Mouse (Mus musculus) embryonic facial prominence, embryonic 14.5 days (tissue): ENCODE results near the gene Gpx7. TPM values are rescaled to one million over a fixed set of nuclear protein-coding genes. Genes with fewer than 3 reads are reported as not detected.

Source experiments
- ATAC-seq: fragments of 200-750 bp; cut with Nextera tagmentation; 2 replicates; pipeline ENCODE4 v1.8.0; 2017; ENCODE audit warnings: low read depth, moderate number of reproducible peaks, moderate TSS enrichment
- DNase-seq: peaks from one replicate; pipeline ENCODE4 v3.0.0-alpha.2; 2015; ENCODE audit warnings: low spot score
- H3K27ac ChIP-seq: fragments of 300-500 bp; sonication (generic); replicated peaks from 2 replicates; pipeline ENCODE4 v1.5.1; 2014; ENCODE audit warnings: low read depth, mild to moderate bottlenecking, low read length, moderate library complexity
- H3K27me3 ChIP-seq: fragments of 300-500 bp; sonication (generic); replicated peaks from 2 replicates; pipeline ENCODE4 v1.6.1; 2014; ENCODE audit warnings: low read length; ENCODE audit not compliant: control insufficient read depth, insufficient read depth
- H3K36me3 ChIP-seq: fragments of 300-500 bp; sonication (generic); 2 replicates; pipeline ENCODE4 v1.6.1; 2014; ENCODE audit warnings: low read length, mixed read lengths; ENCODE audit not compliant: control insufficient read depth, insufficient read depth
- H3K4me1 ChIP-seq: fragments of 300-500 bp; sonication (generic); 2 replicates; pipeline ENCODE4 v1.6.1; 2014; ENCODE audit warnings: antibody characterized with exemption, low read length; ENCODE audit not compliant: control insufficient read depth, insufficient read depth
- H3K4me2 ChIP-seq: fragments of 300-500 bp; sonication (generic); 2 replicates; pipeline ENCODE4 v1.6.1; 2014; ENCODE audit warnings: low read depth, mild to moderate bottlenecking, low read length, moderate library complexity, mixed read lengths
- H3K4me3 ChIP-seq: fragments of 300-500 bp; sonication (generic); 2 replicates; pipeline ENCODE4 v1.5.1; 2014; ENCODE audit warnings: low read depth, mild to moderate bottlenecking, low read length
- H3K9ac ChIP-seq: fragments of 300-500 bp; sonication (generic); 2 replicates; pipeline ENCODE4 v1.6.1; 2014; ENCODE audit warnings: low read depth, mild to moderate bottlenecking, low read length, moderate library complexity, mixed read lengths
- H3K9me3 ChIP-seq: fragments of 300-500 bp; sonication (generic); 2 replicates; pipeline ENCODE4 v1.6.1; 2016; ENCODE audit warnings: low read length; ENCODE audit not compliant: control insufficient read depth
- WGBS: fragments of 180-500 bp; shearing (Covaris S2); extraction: QIAGEN DNeasy Blood & Tissue Kit; methylation state at CpG from one replicate; pipeline ENCODE4 v1.1.7; 2014; 5-methylcytosine and 5-hydroxymethylcytosine counted together
- polyA plus RNA-seq: library from polyadenylated mRNA; unstranded; fragments of >200 nt; fragmentation: Nextera tagmentation; extraction: Ambion mirVana; gene quantifications from 2 replicates; pipeline ENCODE4 v1.2.1, GENCODE M21; 2014

Gpx7 gene
- polyA plus RNA-seq, 1 experiment from 2014 or later, result 124 TPM

DNA sequence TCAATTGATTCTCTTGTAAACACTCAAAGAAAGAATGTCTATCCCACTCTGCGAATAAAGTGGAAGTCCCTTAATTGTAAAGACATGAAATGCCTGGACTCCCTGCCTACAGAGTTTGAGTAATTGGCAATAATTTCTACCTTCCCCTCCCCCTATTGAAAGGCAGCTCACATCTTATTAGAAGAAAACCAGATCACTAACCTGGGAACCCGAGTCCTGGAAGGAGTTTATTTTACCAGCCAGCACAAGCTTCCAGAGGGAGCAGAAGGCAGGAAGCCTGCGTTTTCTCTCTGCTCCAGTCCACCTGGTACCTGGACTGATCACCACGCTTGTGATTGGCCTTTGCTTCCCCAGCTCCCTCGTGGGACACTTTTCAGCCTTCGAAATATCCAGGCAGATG is 26.6 kb upstream of the Gpx7 start:
- DNase-seq, result peak; percentile 63
- H3K9ac ChIP-seq, result no peak overlapping the region
- no peaks in the 10 kb centered on the region for H3K27me3 ChIP-seq
- 18% methylated on average over 6 of the region's 6 CpGs for WGBS
- 0 out of 2 replicates have a peak overlapping the region, but pooled peaks have one; percentile 16 for H3K27ac ChIP-seq
- peaks cover 28% of the 10 kb centered on the region for H3K4me1 ChIP-seq
- no peak overlapping the region for H3K4me2 ChIP-seq
- ATAC-seq, result peak; percentile 45; the same call in 1 of the 2 replicates
- no peaks in the 10 kb centered on the region for H3K9me3 ChIP-seq
- H3K36me3 ChIP-seq, result no peaks in the 10 kb centered on the region
- H3K4me3 ChIP-seq, result no peak overlapping the region

DNA sequence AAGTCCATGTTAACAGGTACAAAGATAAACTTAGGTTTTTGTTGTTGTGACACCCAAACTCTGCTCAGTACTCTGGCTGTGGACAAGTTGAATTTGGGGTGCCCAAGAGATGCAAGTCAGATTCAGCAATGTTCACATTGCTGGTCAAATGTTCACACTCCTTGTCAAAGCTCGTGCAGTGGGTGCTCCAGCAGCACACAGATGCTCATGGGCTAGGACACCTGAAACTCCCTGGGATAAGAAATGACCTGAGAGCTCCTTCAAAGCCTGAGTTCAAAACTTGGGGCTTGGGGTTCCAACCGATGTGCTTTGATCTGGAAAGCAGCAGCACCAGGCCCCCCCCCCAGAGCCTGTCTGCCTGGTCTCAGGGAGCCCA is 24.8 kb upstream of the Gpx7 start:
- Histone ChIP-seq H3K27me3 (no peaks in the 10 kb centered on the region), H3K27ac (peak overlapping the region; percentile 56; the same call in 1 of the 2 replicates), H3K9ac (no peak overlapping the region), H3K4me3 (no peak overlapping the region), H3K9me3 (no peaks in the 10 kb centered on the region), H3K4me2 (no peak overlapping the region), H3K4me1 (peaks cover 28% of the 10 kb centered on the region), H3K36me3 (no peaks in the 10 kb centered on the region)
- no peak for ATAC-seq
- WGBS, result 26% methylated on average over 2 of the region's 2 CpGs
- DNase-seq, result no peak

DNA sequence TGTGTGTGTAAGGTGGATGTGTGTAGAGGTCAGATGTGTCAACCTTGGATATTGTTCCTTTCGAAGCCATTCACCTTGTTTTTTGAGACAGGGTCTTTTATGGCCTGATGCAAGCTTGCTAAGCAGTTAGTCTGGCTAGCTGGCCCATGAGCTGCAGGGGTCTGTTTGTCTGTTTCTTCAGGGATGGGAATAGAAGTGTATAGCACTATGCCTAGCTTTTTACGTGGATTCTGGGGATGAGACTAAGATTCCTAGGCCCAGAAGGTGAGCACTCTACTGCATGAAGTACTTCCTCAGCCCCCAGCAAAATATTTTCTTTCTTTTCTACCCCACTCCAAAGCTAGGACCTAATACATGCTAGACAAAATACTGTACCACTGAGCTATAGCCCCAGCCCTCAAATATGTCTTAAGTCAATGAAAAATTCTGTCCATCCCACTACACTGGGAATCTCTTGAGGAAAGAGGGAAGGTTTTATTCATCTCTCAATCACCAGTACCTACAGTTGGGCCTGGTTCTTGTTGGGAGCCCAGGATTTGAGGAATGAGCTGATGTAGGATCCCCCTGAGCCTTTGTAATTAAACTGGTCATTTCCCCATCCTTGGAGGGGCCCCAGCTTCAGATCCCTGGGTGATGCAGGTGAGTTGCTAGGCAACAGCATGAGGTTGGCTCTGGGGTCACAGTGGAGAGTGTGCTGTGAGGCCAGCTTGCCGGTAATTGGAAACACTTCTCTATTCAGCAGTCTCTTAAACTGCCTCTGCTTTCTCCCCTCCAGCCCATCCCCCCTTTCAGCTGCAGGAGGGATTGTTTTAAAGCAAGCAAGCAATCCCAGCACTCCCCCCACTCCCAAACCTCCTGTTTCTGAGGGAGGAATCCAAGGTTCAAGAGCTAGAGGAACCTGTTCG is 24.1 kb upstream of the Gpx7 start:
- Histone ChIP-seq H3K4me3 (no peak overlapping the region), H3K27ac (peak overlapping the region; percentile 56), H3K27me3 (no peaks in the 10 kb centered on the region), H3K9me3 (no peaks in the 10 kb centered on the region), H3K36me3 (no peaks in the 10 kb centered on the region), H3K9ac (no peak overlapping the region), H3K4me1 (peaks cover 28% of the 10 kb centered on the region), H3K4me2 (no peak overlapping the region)
- 34% methylated on average over 4 of the region's 4 CpGs for WGBS
- DNase-seq (peak; percentile 90), ATAC-seq (peak; percentile 94)

DNA sequence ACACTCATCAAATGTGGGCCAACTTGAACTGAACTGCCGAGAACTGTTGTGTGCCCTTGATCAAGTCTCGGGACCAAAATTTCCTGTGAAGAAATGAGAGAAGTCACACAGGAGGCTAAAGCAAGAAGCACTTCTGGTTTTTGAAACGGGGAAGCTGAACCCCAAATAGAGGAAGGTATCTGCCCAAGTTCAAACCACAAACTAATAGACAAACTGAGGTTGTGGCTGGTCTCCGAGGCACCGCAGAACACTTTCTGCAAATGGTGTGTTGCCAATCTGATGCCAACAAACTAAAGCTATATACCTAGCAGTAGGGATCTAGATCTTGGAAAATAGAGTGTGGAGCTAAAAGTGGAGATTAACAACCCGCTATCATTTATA is 21.6 kb upstream of the Gpx7 start:
- WGBS, result 75% methylated on average over 6 of the region's 6 CpGs
- DNase-seq, result no peak
- Histone ChIP-seq H3K4me3 (no peak overlapping the region), H3K4me1 (peaks cover 25% of the 10 kb centered on the region), H3K4me2 (no peak overlapping the region), H3K27me3 (no peaks in the 10 kb centered on the region), H3K27ac (no peak overlapping the region), H3K9me3 (no peaks in the 10 kb centered on the region), H3K9ac (no peak overlapping the region), H3K36me3 (no peaks in the 10 kb centered on the region)
- no peak for ATAC-seq

DNA sequence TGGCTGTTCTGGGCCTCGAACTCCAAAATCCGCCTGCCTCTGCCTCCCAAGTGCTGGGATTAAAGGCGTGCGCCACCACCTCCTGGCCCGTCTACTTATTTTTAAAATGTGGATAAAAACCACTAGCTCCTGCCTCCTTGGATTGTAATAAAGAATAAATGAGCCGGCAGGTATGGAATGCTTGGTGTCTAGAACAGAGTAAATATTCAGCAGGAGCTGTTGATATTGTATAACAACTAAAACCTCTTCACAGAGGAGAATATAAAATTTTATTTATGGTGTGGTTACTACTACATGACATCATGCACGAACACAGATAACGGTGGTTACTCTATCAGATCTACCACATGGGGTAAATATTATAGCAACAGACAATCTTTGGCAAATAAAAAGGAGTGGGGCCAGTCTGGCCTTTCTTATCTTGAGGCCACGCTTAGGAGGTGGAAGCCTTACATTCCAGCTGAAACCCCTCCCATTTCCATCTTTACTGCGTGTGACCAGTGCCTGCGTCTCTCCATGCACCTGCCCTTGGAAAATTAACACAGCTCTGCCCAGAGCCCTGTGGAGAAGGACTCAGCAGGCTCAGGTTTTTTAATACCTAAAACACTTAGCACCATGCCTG is 21.1 kb upstream of the Gpx7 start:
- Histone ChIP-seq H3K9ac (no peak overlapping the region), H3K4me1 (peaks cover 21% of the 10 kb centered on the region), H3K4me2 (no peak overlapping the region), H3K9me3 (no peaks in the 10 kb centered on the region), H3K4me3 (no peak overlapping the region), H3K27ac (no peak overlapping the region), H3K36me3 (no peaks in the 10 kb centered on the region), H3K27me3 (no peaks in the 10 kb centered on the region)
- 75% methylated on average over 11 of the region's 11 CpGs for WGBS
- no peak for DNase-seq
- ATAC-seq, result no peak

DNA sequence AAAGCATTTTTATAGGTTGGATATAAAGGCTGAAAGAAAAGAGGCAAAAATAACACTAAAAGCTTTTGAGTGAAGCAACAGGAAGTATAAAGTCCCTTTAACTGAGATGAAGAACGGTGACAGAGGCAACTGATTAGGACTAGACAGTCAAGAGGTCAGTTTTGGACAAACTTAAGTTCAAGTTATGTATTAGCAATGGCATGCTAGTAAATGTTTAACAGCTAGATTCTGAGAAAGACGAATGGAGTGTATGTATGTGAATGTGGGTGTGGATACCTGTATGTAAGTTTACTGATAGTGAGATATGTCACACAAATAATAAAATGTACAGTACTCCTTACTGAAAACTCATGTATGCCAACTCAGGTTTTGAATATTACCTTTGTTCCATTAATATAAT is 17.8 kb upstream of the Gpx7 start:
- Histone ChIP-seq H3K27ac (no peak overlapping the region), H3K36me3 (no peaks in the 10 kb centered on the region), H3K9me3 (no peaks in the 10 kb centered on the region), H3K27me3 (no peaks in the 10 kb centered on the region), H3K4me1 (no peaks in the 10 kb centered on the region), H3K4me3 (no peak overlapping the region), H3K9ac (no peak overlapping the region), H3K4me2 (no peak overlapping the region)
- ATAC-seq (no peak), DNase-seq (no peak)
- 82% methylated on average over 2 of the region's 2 CpGs for WGBS

DNA sequence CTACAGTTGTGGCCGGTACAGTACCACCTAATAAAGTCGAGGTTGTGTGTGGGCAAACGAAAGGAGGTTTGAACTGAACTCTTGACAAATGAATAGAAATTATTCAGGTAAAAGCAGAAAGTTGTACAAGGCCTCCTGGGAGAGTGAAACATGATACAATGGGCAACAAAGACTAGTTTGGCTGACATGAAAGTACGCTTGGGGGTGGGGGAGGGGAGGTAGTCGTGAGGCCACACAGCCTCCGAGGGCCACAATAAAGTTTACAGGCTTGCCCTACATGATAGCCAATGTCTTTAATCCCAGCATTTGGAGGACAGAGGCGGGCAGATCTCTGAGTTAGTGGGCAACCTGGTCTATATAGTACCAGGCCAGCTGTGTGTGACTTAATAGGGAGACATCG is 860 bp upstream of the Gpx7 start:
- 28% methylated on average over 8 of the region's 8 CpGs for WGBS
- no peak overlapping the region for H3K27ac ChIP-seq
- ATAC-seq (no peak), DNase-seq (peak; percentile 27)
- no peaks in the 10 kb centered on the region for H3K9me3 ChIP-seq
- H3K4me3 ChIP-seq, result no peak overlapping the region
- peaks cover 9% of the 10 kb centered on the region; the same call in 1 of the 2 replicates for H3K36me3 ChIP-seq
- peaks cover 18% of the 10 kb centered on the region for H3K4me1 ChIP-seq
- H3K4me2 ChIP-seq, result peak overlapping the region; percentile 86; the same call in 1 of the 2 replicates
- no peaks in the 10 kb centered on the region for H3K27me3 ChIP-seq
- no peak overlapping the region for H3K9ac ChIP-seq

DNA sequence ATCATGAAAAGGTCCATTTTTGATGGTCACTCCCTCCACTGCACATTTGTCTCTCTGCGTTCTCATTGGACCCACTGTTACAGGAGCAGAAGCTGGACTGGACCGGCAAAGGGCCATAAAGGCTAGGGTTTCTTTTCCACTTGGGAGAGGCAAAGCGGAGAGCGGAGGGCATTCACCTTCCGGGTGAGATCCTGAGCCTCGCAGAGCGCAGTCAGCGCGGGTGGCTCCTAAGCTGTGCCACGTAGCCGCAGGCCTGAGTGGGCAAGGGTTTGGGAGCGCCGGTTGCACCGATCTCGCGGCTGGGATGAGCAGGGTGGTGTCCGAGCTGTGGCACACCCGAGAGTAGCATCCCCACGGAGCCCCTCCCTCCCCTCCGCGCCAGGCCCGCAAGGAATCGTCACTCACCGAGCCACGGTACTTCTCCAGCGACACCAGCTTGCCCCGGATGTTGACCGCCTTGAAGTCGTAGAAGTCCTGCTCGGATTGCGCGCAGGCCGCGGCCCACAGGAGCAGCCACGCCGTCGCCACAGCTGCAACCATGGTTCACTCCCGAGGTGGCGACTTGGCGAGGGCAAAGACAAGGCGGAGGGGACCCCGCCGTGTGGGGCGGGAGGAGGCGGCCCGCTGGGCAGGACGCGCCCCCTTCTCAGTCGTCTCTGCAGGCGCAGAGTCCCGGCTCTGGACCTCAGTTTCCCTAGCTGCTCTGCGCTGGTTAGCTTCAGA is 462 bp downstream of the Gpx7 start:
- H3K27me3 ChIP-seq, result no peaks in the 10 kb centered on the region
- peak overlapping the region; percentile 86 for H3K4me2 ChIP-seq
- peaks cover 18% of the 10 kb centered on the region for H3K4me1 ChIP-seq
- peaks cover 15% of the 10 kb centered on the region for H3K36me3 ChIP-seq
- H3K4me3 ChIP-seq, result peak overlapping the region; percentile 56
- DNase-seq, result peak; percentile 71
- 3% methylated on average over 47 of the region's 52 CpGs for WGBS
- peak overlapping the region; percentile 85 for H3K27ac ChIP-seq
- no peaks in the 10 kb centered on the region for H3K9me3 ChIP-seq
- peak; percentile 75 for ATAC-seq
- peak overlapping the region; percentile 77 for H3K9ac ChIP-seq
